Comparison of ENCODE assay signal across 9 mouse cellular contexts in genomic region chr11:120259792-120260768, GRCm38 (mm10). TPM values are rescaled to one million over a fixed set of nuclear protein-coding genes. Genes with fewer than 3 reads are reported as not detected.
DNase-seq lines count a peak whose midpoint lies in the region; ATAC-seq lines count a peak whose summit lies in the region.
"Had no signal": no experiment of that assay in that cellular context is flagged by ENCODE, and none has a peak within 500 bp of the region (broad histone marks: within the 10 kb centered on the region; RNA-seq: fewer than 3 reads in every experiment).

No protein-coding gene starts in this region.

- no peaks in the 10 kb centered on the region for H3K36me3 ChIP-seq in hindbrain, embryonic 15.5 days
- no peaks in the 10 kb centered on the region for H3K36me3 ChIP-seq in lung, embryonic 16.5 days (ENCODE audit: control insufficient read depth, insufficient read depth, low read length)
- H3K36me3 ChIP-seq in liver, embryonic 11.5 days (ENCODE audit: control insufficient read depth, insufficient read depth, low read length), result peaks cover 7% of the 10 kb centered on the region; the same call in 1 of the 2 replicates
- H3K36me3 ChIP-seq: G1E had no signal

- no peaks in the 10 kb centered on the region for H3K27me3 ChIP-seq in hindbrain, embryonic 15.5 days
- H3K27me3 ChIP-seq in lung, embryonic 16.5 days (ENCODE audit: control insufficient read depth, insufficient read depth, low read depth, low read length), result no peaks in the 10 kb centered on the region
- H3K27me3 ChIP-seq in liver, embryonic 11.5 days (replicated peaks; ENCODE audit: control insufficient read depth, insufficient read depth, low read length), result no peaks in the 10 kb centered on the region

- no peak overlapping the region for H3K9ac ChIP-seq in hindbrain, embryonic 15.5 days
- H3K9ac ChIP-seq in lung, embryonic 16.5 days (ENCODE audit: low read length), result no peak overlapping the region
- no peak overlapping the region for H3K9ac ChIP-seq in liver, embryonic 11.5 days (ENCODE audit: low read depth, low read length)

- no peaks in the 10 kb centered on the region for H3K9me3 ChIP-seq in hindbrain, embryonic 15.5 days
- H3K9me3 ChIP-seq in lung, embryonic 16.5 days (ENCODE audit: control insufficient read depth, low read length), result no peaks in the 10 kb centered on the region
- H3K9me3 ChIP-seq in liver, embryonic 11.5 days (ENCODE audit: control insufficient read depth, low read length), result no peaks in the 10 kb centered on the region
- H3K9me3 ChIP-seq: G1E had no signal

- no peak overlapping the region for H3K4me3 ChIP-seq in hindbrain, embryonic 15.5 days
- H3K4me3 ChIP-seq in lung, embryonic 16.5 days (ENCODE audit: low read length), result no peak overlapping the region
- H3K4me3 ChIP-seq in liver, embryonic 11.5 days (ENCODE audit: low read depth, low read length), result no peak overlapping the region

- H3K4me2 ChIP-seq in hindbrain, embryonic 15.5 days, result no peak overlapping the region
- no peak overlapping the region for H3K4me2 ChIP-seq in lung, embryonic 16.5 days (ENCODE audit: low read depth, low read length)
- no peak overlapping the region for H3K4me2 ChIP-seq in liver, embryonic 11.5 days

- 39% methylated on average over 25 of the region's 25 CpGs for WGBS in hindbrain, embryonic 15.5 days
- WGBS in lung, embryonic 16.5 days, result 55% methylated on average over 25 of the region's 25 CpGs
- 80% methylated on average over 25 of the region's 25 CpGs for WGBS in liver, embryonic 11.5 days

- ATAC-seq in hindbrain, embryonic 15.5 days (ENCODE audit: low FRiP score, low read depth), result no peak
- ATAC-seq in lung, embryonic 16.5 days (ENCODE audit: low read depth), result no peak
- ATAC-seq in inflammation-experienced regulatory T-cells, adult 6 months, result no peak
- no peak for ATAC-seq in liver, embryonic 11.5 days (replicated peaks; ENCODE audit: low FRiP score)

- H3K27ac ChIP-seq in hindbrain, embryonic 15.5 days (replicated peaks), result peak overlapping the region; percentile 39; the same call in 1 of the 2 replicates
- peak overlapping the region; percentile 45 for H3K27ac ChIP-seq in lung, embryonic 16.5 days (ENCODE audit: low read length)
- H3K27ac ChIP-seq in liver, embryonic 11.5 days (ENCODE audit: low read depth, low read length), result no peak overlapping the region

- intact Hi-C loops in heart, postnatal 10 days (cut with DNase I), result loop anchor here (5.0 kb wide), 1 partner anchor 148 kb away; no protein-coding TSS in a partner anchor

- DNase-seq in heart, postnatal 10 days, result peak; percentile 71 to 73
- DNase-seq in heart, adult 8-10 months (ENCODE audit: low spot score), result no peak
- DNase-seq in cerebellum, postnatal 25 days, result peak; percentile 49 to 60
- no peak for DNase-seq in urinary bladder, postnatal 25 days (ENCODE audit: low spot score)
- no peak for DNase-seq in liver, embryonic 11.5 days (ENCODE audit: low spot score)

- peaks cover 96% of the 10 kb centered on the region for H3K4me1 ChIP-seq in hindbrain, embryonic 15.5 days (replicated peaks)
- peaks cover 85% of the 10 kb centered on the region for H3K4me1 ChIP-seq in lung, embryonic 16.5 days (replicated peaks; ENCODE audit: control insufficient read depth, insufficient read depth, low read length)
- peaks cover 33% of the 10 kb centered on the region for H3K4me1 ChIP-seq in liver, embryonic 11.5 days (replicated peaks; ENCODE audit: control insufficient read depth, insufficient read depth, low read length)

RNA-seq across cellular contexts. Expression of gene Bahcc1, which starts 27.3 kb away (rescaled TPM):
- total RNA-seq in heart, postnatal 10 days (2021), result 10 to 100 TPM in 1 of 2 experiments, 1 to 10 TPM in 1; 8.8 to 14.1 TPM
- 10 to 100 TPM in 2 of 4 experiments, 1 to 10 TPM in 2; 6.2 to 12.6 (median 9.3) TPM for total RNA-seq in heart, adult 8-10 months (2022)
- 11.5 and 12.5 TPM in 2 replicates for polyA plus RNA-seq in hindbrain, embryonic 15.5 days (2015; fragmentation: Nextera tagmentation; extraction: Ambion mirVana)
- 7.0 and 7.5 TPM in 2 replicates for polyA plus RNA-seq in lung, embryonic 16.5 days (2015; fragmentation: Nextera tagmentation; extraction: Ambion mirVana)
- polyA plus RNA-seq in inflammation-experienced regulatory T-cells, adult 6 months (2017; shearing (Covaris generic)), result not detected
- 6.7 and 8.8 TPM in 2 replicates for polyA plus RNA-seq in liver, embryonic 11.5 days (2014; fragmentation: Nextera tagmentation; extraction: Ambion mirVana)

Comparison
In these comparisons a context has a peak if more than half of its experiments do, and no peak if none do; other contexts are left out.
1. DNase-seq: peak in heart, postnatal 10 days (2 of 2) and cerebellum, postnatal 25 days (2 of 2); none in heart, adult 8-10 months (single experiment), urinary bladder, postnatal 25 days (single experiment) and liver, embryonic 11.5 days (single experiment).